Mouse (Mus musculus): ENCODE results near the gene Tmem185b. TPM values are rescaled to one million over a fixed set of nuclear protein-coding genes. Genes with fewer than 3 reads are reported as not detected.

Tmem185b gene
- 10 to 100 TPM; 37.6 to 38.0 TPM for total RNA-seq (2023)

DNA sequence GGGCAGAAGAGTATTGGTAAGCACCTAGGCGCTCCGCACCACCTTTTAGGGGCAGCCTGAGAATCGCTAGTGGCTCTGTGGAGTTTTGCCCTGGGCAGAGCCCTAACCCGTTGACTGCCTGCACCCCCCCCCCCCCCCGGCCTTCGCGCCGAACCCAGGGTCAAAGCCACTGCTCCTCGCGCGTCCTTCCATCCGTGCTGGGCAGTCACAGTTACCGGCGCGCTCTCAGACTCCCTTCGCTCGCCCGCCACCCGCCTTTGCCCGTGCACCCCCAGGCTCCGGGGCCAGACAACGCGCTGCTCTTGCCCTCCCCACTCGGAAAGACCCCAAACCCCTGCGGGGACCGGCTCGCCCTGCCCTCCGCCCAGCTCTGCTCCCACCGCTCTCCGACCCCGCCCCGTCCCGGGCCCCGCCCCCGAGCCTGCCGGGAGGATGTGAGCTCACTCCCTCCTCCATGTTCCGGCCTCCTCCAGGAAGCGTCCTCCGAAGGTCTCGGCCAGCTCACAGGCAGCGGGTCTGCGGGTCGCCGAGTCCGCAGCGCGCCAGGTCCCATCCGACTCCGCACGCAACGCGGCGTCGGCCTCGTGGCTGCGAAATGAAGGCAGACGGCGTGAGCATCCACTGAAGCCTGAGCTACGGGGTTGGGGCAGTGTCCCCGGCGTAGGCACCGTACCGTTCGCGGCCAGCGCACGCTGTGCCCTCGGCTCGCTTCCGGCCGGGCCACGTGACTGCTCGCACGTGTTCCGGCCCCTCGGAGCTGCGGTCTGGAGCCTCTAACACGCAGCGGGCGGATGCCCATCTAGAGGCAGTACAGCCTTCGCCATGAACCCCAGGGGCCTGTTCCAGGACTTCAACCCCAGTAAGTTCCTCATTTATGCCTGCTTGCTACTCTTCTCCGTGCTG lies at the start of gene Tmem185b:
Gene Tmem185b, plus strand, starts transcription at position 472 of the 903 bp plus-strand sequence.

DNA sequence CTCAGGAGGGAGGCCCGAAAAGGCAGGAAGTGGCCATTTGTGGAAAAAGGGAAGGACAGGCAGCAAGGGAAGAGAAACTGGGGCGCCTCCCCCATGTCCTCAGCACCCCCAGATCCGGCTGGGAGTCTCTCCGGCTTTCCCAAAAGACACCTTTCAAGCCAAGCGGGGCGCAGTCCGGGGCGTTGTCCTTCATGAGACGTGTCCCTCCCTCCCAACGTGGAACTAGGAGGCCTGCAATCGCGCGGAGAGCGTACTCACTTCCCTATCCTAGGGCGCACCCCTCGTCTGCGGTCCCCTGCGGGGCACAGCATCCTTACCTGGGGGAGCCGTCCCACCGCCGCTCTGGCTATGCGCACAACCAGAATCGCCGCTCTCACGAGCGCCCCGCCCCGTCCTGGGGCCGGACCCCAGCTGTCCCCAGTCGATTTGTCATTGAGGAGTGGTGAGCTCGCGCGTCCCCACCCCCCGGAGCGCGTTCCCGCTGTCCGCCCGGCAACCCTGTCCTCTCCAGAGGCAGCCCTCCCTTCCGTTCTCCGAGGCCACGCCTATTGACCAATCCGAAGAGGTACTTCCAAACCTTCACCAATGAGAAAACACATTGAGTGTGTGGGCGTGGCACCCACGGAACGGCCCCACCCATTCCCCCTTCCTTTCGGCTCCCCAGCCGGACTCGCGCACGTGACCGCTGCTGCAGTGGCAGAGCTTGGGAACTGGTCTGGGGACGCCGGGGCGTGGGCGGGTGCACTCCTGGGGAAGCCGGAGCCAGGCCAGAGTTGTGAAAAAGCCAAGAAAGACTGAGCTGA lies 21.5 kb upstream of the Tmem185b start, which contains the start of gene Ralb:
Gene Ralb, minus strand, starts transcription at position 535 of the 803 bp plus-strand sequence.

Other genes with a start within 250 kb of the Tmem185b start
- gene Inhbb, start 103.9 kb upstream of the Tmem185b start, total RNA-seq (2023): not detected
- gene Ralb, start 21.4 kb upstream of the Tmem185b start, total RNA-seq (2023): 10 to 100 TPM; 94.0 to 94.9 TPM
- under 1 TPM; 0.20 to 0.57 TPM for gene Epb41l5, start 122.8 kb downstream of the Tmem185b start, total RNA-seq (2023)

All from neutrophil, adult 59 days (primary cell).